Mouse (Mus musculus): ENCODE data around the gene Srsf9.
A peak's percentile ranks its signal among the peaks of the same experiment; 100 is the strongest.

- TF ChIP-seq CTCF (IDR thresholded peaks at IDR 0.05; ENCODE audit: control insufficient read depth, insufficient read depth, low read length) (no peak), POLR2A (IDR thresholded peaks at IDR 0.05; ENCODE audit: borderline replicate concordance, control insufficient read depth, low read depth, low read length) (peak; percentile 61; the same call in 1 of the 2 replicates)
These were observed at the start of gene Srsf9 for GRCm38 (mm10) chr5:115326875-115327609.
